Mouse (Mus musculus) olfactory bulb, adult 2 months (tissue): ENCODE measurements around the gene Wdfy2. TPM values are rescaled to one million over a fixed set of nuclear protein-coding genes. Genes with fewer than 3 reads are reported as not detected.

Experiments used
- H3K27ac ChIP-seq: fragments of 200-500 bp; 2 replicates; pipeline ENCODE4 v1.5.1; 2012; ENCODE audit warnings: low read depth, low read length; ENCODE audit not compliant: insufficient read depth
- H3K4me1 ChIP-seq: fragments of 200-500 bp; 2 replicates; pipeline ENCODE4 v1.6.1; 2012; ENCODE audit warnings: low read length; ENCODE audit not compliant: control insufficient read depth, insufficient read depth
- H3K4me3 ChIP-seq: fragments of 200-500 bp; 2 replicates; pipeline ENCODE4 v1.5.1; 2012; ENCODE audit warnings: mild to moderate bottlenecking, low read depth, low read length, moderate library complexity; ENCODE audit not compliant: insufficient read depth
- CTCF ChIP-seq: fragments of 200-500 bp; IDR thresholded peaks from 2 replicates; pipeline ENCODE4 v1.5.1; 2012; ENCODE audit warnings: low read depth, mild to moderate bottlenecking, low read length, moderate library complexity; ENCODE audit not compliant: insufficient read depth
- POLR2A ChIP-seq: fragments of 200-500 bp; IDR thresholded peaks from 2 replicates; pipeline ENCODE4 v1.6.1; 2012; ENCODE audit warnings: mild to moderate bottlenecking, low read depth, low read length, moderate library complexity; ENCODE audit not compliant: insufficient read depth
- WGBS: fragments of 180-500 bp; shearing (Covaris S2); methylation state at CpG from one replicate; pipeline ENCODE4 v1.1.7; 2018; 5-methylcytosine and 5-hydroxymethylcytosine counted together
- polyA plus RNA-seq: library from polyadenylated mRNA; stranded (reverse); fragments of >200 nt; gene quantifications from 2 replicates; pipeline ENCODE4 v1.2.4, GENCODE M21; 2012; ENCODE audit warnings: low replicate concordance; ENCODE audit not compliant: missing spikeins, insufficient read depth, insufficient read length

Gene Wdfy2
- polyA plus RNA-seq, 1 experiment = not detected

DNA sequence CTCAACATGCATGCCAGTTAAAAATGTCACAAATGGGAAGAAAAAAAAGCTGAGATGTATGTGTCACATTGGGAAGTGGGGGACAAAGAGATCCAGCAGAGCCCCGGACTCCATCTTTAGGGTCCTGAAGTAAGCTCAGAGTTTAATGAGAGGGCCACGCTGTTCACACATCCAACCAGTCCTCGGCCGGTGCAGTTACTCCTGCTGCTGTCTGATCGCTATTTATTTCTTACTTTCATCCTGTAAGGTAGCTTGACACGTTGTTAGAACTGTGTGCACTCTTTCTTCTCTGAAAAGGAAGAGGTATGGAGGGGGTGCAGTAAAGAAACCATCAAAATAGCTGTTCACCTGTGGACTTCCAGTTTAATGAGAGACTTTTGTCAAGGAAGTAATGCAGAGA, 60.6 kb downstream of the Wdfy2 start:
- WGBS = 78% methylated on average over 6 of the region's 6 CpGs
- H3K4me1 ChIP-seq = peaks cover 2% of the 10 kb centered on the region; the same call in 1 of the 2 replicates
- TF ChIP-seq POLR2A (no peak), CTCF (no peak)
- H3K27ac ChIP-seq = no peak overlapping the region
- H3K4me3 ChIP-seq = no peak overlapping the region

DNA sequence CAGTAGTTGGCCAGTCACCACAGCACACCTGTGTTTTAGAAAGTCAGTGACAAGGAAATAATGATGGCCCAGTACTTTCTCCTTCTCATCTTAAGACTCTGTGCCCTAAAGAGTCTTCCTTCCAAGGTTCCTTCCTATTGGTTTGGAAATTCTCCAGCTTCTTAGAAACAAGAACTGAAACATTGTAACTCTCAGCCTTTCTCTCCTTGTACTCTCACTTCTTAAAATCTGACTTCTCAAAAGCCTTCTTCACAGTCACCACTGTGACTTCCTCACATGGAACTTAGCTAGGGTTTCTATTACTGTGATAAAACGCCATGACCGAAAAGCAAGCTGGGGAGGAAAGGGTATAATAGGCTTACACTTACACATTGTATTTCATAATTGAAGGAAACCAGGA, 70.4 kb downstream of the Wdfy2 start:
- 89% methylated on average over 2 of the region's 2 CpGs for WGBS
- no peak for TF ChIP-seq POLR2A
- no peak for TF ChIP-seq CTCF
- H3K4me3 ChIP-seq = no peak overlapping the region

DNA sequence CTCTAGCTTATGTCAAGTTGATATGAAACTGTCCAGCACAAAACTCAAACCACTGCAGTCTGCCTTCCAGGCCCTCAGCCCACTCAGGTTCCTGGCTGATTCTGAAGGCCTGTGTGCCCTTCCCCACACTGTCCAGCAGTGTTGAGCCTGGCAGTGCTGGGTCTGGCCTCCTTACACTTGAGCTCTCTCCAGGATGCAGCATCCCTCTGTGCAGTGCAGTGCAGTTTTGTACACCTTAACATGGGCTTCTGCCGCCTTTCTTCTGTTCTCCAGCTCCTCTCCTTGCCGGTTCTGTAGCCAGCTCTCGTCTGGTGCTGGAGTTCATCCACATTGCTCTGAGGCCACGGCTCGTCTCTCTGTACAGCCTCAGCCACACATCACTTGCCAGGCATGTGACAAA, 71.1 kb downstream of the Wdfy2 start:
- Histone ChIP-seq H3K4me1 (peaks cover 10% of the 10 kb centered on the region; the same call in 1 of the 2 replicates), H3K27ac (no peak overlapping the region), H3K4me3 (no peak overlapping the region)
- WGBS = 76% methylated on average over 5 of the region's 5 CpGs
- no peak for TF ChIP-seq POLR2A
- TF ChIP-seq CTCF = no peak

More for the DNA sequence above, 70.4 kb downstream of the Wdfy2 start:
- H3K27ac ChIP-seq = no peak overlapping the region
- peaks cover 10% of the 10 kb centered on the region; the same call in 1 of the 2 replicates for H3K4me1 ChIP-seq

DNA sequence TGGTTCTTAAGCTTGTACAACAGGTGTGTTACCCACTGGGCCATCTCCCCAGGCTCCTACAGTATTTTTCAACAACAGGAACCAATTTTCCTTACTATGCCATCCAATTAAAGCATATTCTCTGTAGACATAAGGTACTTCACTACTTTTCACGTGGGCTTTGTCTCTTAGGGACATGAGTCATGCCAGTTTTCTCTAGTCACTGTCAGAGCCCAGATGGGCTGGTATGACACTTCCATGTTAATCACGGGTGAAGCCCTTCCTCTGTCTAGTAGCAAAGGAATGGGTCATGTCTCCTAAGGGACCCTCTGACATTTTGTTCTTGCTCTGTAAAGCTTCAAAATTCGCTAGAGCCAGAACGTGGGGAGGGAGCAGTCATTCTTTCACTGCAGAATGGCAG, 73.4 kb downstream of the Wdfy2 start:
- no peak overlapping the region for H3K4me3 ChIP-seq
- 84% methylated on average over 4 of the region's 4 CpGs for WGBS
- TF ChIP-seq POLR2A (no peak), CTCF (no peak)
- no peak overlapping the region for H3K27ac ChIP-seq
- peaks cover 10% of the 10 kb centered on the region; the same call in 1 of the 2 replicates for H3K4me1 ChIP-seq

DNA sequence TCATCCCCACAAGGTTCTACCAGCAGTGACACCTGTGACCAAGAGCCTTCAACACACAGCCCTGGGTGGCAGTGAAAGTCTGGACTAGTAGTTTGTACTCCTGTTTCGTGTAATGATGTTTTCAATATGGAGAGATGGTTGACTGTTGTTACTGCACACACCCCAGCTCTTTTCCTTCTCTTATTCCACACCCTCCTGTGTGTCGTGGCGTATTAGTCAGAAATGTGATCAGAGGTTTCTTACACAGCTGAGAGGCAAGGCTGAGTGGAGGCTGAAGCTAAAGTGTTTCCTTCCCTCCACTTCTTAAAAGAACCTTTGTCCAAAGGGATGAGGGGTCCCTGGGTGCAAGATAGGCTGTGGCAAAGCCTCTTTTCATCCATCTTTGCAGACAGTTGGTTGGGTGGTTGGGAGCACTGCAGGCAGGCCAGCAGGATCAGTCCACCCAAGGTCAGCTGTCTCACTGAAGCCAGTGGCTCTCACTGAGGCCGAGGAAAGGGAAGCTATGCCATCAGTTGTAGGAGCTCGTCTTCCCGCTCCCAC, 77.7 kb downstream of the Wdfy2 start:
- H3K4me3 ChIP-seq = no peak overlapping the region
- TF ChIP-seq CTCF = no peak
- peaks cover 5% of the 10 kb centered on the region; the same call in 1 of the 2 replicates for H3K4me1 ChIP-seq
- no peak overlapping the region for H3K27ac ChIP-seq
- WGBS = 78% methylated on average over 6 of the region's 6 CpGs

DNA sequence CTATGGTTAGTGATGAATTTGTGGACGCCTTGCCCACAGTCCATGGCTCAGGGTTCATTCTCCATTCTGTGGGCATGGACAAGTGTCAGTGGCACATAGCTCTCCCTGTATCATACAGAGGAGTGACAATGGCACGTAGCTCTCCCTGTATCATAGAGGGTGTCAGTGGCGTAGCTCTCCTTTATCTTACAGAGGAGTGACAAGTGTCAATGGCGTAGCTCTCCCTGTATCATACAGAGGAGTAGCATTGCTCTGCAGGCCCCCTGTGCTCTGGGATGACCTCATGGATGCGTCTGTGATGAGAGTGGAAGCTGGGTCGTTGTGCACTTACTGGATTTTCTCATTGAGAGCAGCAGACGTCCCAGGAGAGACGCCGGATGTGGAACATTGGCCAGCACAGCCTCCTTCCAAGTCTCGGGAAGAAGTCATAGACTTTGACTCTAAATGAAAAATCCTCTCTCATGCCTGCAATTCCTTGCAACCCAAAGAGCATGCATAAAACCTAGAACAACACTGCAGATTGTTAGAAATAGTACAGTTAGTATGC, 79.1 kb downstream of the Wdfy2 start:
- WGBS = 88% methylated on average over 10 of the region's 10 CpGs
- Histone ChIP-seq H3K27ac (no peak overlapping the region), H3K4me3 (no peak overlapping the region), H3K4me1 (peaks cover 4% of the 10 kb centered on the region; the same call in 1 of the 2 replicates)
- TF ChIP-seq CTCF (no peak), POLR2A (no peak)

DNA sequence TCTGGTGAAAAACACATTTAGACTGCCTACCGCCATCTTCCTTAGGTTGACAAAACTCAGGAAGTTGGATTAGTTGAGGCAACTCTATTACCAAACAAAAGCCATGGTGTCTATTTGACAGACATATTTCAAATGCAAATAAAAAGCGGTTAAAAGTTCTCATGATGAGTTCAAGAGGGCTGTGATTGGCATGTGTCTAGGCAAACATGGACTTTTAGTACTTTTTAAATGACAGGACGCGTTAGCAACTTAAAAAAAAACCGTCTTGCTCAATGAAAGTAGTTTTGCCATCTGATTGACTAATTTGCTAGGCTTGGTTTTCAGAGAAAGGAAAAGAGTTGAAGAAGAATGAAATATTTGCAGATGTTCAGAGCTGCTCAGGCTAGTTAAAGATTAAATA, 83.9 kb downstream of the Wdfy2 start:
- Histone ChIP-seq H3K4me1 (no peaks in the 10 kb centered on the region), H3K4me3 (no peak overlapping the region), H3K27ac (no peak overlapping the region)
- TF ChIP-seq POLR2A = no peak
- WGBS = 91% methylated on average over 5 of the region's 5 CpGs

DNA sequence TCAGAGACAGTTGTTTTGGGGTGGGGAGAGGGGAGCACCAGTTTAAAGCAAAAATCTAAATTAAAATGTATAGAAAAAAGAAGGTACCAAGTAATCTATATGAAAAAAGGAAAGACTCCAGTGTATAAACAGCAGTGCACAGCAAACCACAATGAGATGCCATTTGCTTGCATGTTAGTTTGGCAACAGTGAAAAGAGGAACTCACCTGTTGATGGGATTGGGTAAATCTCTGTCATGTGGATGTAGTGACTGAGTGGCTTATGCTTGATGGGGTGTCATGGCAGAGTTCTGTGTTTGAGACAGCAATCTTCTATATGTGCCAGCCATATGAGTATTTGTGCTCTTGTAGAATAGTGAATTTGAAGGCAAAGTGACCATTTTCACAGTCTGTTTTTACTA, 85.2 kb downstream of the Wdfy2 start:
- H3K4me1 ChIP-seq = no peaks in the 10 kb centered on the region
- H3K27ac ChIP-seq = no peak overlapping the region
- no peak overlapping the region for H3K4me3 ChIP-seq
- TF ChIP-seq CTCF (no peak), POLR2A (no peak)

DNA sequence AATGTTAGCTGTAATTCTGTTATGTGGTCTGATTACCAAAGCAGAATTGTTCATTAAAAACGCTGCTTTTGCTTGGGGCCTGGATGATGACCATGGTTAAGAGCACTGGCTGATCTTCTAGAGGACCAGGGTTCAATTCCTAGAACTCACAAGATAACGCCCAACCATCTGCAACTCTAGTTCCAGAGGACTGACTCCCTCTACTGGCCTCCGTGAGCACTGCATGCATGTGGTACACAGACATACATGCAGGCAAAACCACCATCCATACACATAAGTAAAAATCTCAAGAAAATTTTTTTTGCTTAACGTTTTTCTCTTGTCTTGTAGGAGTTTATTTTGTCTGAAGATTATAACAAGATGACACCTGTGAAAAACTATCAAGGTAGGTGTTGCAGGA, 87.3 kb downstream of the Wdfy2 start:
- 91% methylated on average over 4 of the region's 4 CpGs for WGBS
- peaks cover 3% of the 10 kb centered on the region for H3K4me1 ChIP-seq
- no peak overlapping the region for H3K27ac ChIP-seq
- TF ChIP-seq POLR2A (no peak), CTCF (no peak)
- H3K4me3 ChIP-seq = no peak overlapping the region
